Mouse (Mus musculus) limb, embryonic 12.5 days (tissue): ENCODE data around the gene Slc13a1. TPM values are rescaled to one million over a fixed set of nuclear protein-coding genes. Genes with fewer than 3 reads are reported as not detected.

Source experiments
- ATAC-seq: fragments of 200-750 bp; cut with Nextera tagmentation; 2 replicates; pipeline ENCODE4 v1.8.0; 2017; ENCODE audit warnings: low read depth, moderate TSS enrichment; ENCODE audit not compliant: insufficient number of reproducible peaks, insufficient read depth, low FRiP score, low TSS enrichment
- H3K27ac ChIP-seq: fragments of 300-500 bp; sonication (generic); 2 replicates; pipeline ENCODE4 v1.5.1; 2016; ENCODE audit warnings: mild to moderate bottlenecking, moderate library complexity
- H3K27me3 ChIP-seq: fragments of 300-500 bp; sonication (generic); 2 replicates; pipeline ENCODE4 v1.6.1; 2016; ENCODE audit warnings: mild to moderate bottlenecking, moderate library complexity
- H3K36me3 ChIP-seq: fragments of 300-500 bp; sonication (generic); 2 replicates; pipeline ENCODE4 v1.6.1; 2016; ENCODE audit warnings: mild to moderate bottlenecking, moderate library complexity
- H3K4me1 ChIP-seq: fragments of 300-500 bp; sonication (generic); replicated peaks from 2 replicates; pipeline ENCODE4 v1.6.1; 2016
- H3K4me2 ChIP-seq: fragments of 300-500 bp; sonication (generic); 2 replicates; pipeline ENCODE4 v1.6.1; 2016; ENCODE audit warnings: mild to moderate bottlenecking, moderate library complexity
- H3K4me3 ChIP-seq: fragments of 300-500 bp; sonication (generic); replicated peaks from 2 replicates; pipeline ENCODE4 v1.5.1; 2016; ENCODE audit warnings: mild to moderate bottlenecking
- H3K9ac ChIP-seq: fragments of 300-500 bp; sonication (generic); replicated peaks from 2 replicates; pipeline ENCODE4 v1.6.1; 2016; ENCODE audit warnings: mild to moderate bottlenecking, moderate library complexity
- H3K9me3 ChIP-seq: fragments of 300-500 bp; sonication (generic); 2 replicates; pipeline ENCODE4 v1.6.1; 2016; ENCODE audit warnings: mild to moderate bottlenecking, moderate library complexity
- WGBS: fragments of 180-500 bp; shearing (Covaris S2); methylation state at CpG from one replicate; pipeline ENCODE4 v1.1.7; 2016; 5-methylcytosine and 5-hydroxymethylcytosine counted together
- polyA plus RNA-seq: library from polyadenylated mRNA; unstranded; fragments of >200 nt; fragmentation: Nextera tagmentation; extraction: Ambion mirVana; gene quantifications from 2 replicates; pipeline ENCODE4 v1.2.1, GENCODE M21; 2016

The Slc13a1 gene
- polyA plus RNA-seq, 1 experiment from 2014 or later, result not detected

DNA sequence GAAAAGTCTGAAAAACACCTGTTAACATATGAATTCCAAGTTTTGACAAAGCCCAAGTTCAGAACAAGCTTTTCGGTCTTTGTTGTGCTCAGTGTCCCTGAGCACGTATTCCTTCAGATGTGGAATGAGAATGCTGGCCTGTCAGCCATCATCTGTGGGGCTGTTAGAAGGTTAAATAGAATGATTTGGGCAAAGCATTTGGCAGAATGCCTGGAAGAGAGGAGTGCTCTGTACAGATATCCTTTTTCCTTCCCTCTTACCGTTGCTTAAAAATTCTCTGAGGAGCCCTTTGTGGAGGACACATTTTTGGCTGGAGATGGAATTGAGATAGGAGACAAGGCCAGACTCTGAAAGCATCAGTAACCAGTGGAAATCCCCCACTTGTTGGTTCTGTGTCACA, 2.6 kb downstream of the Slc13a1 start:
- Histone ChIP-seq H3K27me3 (no peaks in the 10 kb centered on the region), H3K4me3 (no peak overlapping the region), H3K36me3 (no peaks in the 10 kb centered on the region), H3K9me3 (no peaks in the 10 kb centered on the region), H3K4me1 (no peaks in the 10 kb centered on the region), H3K27ac (no peak overlapping the region), H3K4me2 (no peak overlapping the region), H3K9ac (no peak overlapping the region)
- 71% methylated on average over 3 of the region's 3 CpGs for WGBS
- ATAC-seq, result no peak

DNA sequence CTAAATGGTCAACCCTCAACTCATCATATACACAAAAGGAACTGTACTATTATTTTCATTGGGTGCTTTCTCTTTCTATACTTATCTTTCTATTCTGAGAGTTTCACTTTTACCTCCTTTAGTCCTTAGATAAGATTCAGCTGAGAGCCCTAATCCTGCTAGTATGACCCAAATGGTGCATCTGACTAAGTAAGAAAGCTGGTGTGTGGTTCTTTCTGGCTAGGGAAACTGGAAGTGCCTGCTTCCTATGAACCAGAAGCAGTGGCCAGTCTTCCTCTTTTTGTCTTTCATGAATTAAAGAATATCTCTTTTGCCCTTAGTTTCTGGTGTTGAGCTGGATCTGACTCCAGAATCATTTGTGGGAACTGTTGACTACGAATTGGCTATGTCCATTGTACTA, 8.1 kb downstream of the Slc13a1 start:
- no peaks in the 10 kb centered on the region for H3K27me3 ChIP-seq
- no peaks in the 10 kb centered on the region for H3K4me1 ChIP-seq
- H3K4me2 ChIP-seq, result no peak overlapping the region
- no peak for ATAC-seq
- no peaks in the 10 kb centered on the region for H3K9me3 ChIP-seq
- no peak overlapping the region for H3K9ac ChIP-seq
- H3K27ac ChIP-seq, result no peak overlapping the region
- no peaks in the 10 kb centered on the region for H3K36me3 ChIP-seq
- H3K4me3 ChIP-seq, result no peak overlapping the region
- WGBS, result 75% methylated on average over 1 of the region's 1 CpGs

DNA sequence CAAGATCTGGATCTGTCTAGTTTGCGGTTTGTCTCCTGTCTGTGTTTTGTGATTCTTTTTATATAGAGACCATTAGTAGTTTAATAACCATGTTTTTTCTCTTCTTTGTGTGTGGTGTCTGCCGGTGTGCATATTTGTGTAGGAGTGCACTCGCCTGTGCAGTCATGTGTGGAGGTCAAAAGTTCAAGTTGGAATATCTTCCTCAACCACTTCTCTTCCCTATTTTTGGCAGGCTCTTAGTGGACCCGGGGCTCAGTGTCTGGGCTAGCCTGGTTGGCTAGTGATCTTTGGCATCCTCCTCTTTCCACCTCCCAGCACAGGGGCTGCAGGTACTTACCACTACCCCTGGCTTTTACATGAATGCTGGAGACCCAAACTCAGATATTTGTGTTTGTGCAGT, 13.0 kb downstream of the Slc13a1 start:
- WGBS, result 91% methylated on average over 4 of the region's 4 CpGs
- no peak overlapping the region for H3K9ac ChIP-seq
- no peak for ATAC-seq
- H3K27ac ChIP-seq, result no peak overlapping the region
- no peak overlapping the region for H3K4me3 ChIP-seq
- H3K4me1 ChIP-seq, result no peaks in the 10 kb centered on the region
- no peaks in the 10 kb centered on the region for H3K36me3 ChIP-seq
- H3K4me2 ChIP-seq, result no peak overlapping the region
- H3K27me3 ChIP-seq, result no peaks in the 10 kb centered on the region
- no peaks in the 10 kb centered on the region for H3K9me3 ChIP-seq

- H3K4me1 ChIP-seq, result no peaks in the 10 kb centered on the region
- ATAC-seq, result no peak
- H3K9ac ChIP-seq, result no peak overlapping the region
- H3K4me3 ChIP-seq, result no peak overlapping the region
- no peaks in the 10 kb centered on the region for H3K9me3 ChIP-seq
- H3K36me3 ChIP-seq, result no peaks in the 10 kb centered on the region
- WGBS, result 91% methylated on average over 4 of the region's 4 CpGs
- H3K27me3 ChIP-seq, result no peaks in the 10 kb centered on the region; the same call in 1 of the 2 replicates
- H3K27ac ChIP-seq, result no peak overlapping the region
- no peak overlapping the region for H3K4me2 ChIP-seq
Measured at GRCm38 (mm10) chr6:24132951-24133350, 34.9 kb downstream of the Slc13a1 start.

DNA sequence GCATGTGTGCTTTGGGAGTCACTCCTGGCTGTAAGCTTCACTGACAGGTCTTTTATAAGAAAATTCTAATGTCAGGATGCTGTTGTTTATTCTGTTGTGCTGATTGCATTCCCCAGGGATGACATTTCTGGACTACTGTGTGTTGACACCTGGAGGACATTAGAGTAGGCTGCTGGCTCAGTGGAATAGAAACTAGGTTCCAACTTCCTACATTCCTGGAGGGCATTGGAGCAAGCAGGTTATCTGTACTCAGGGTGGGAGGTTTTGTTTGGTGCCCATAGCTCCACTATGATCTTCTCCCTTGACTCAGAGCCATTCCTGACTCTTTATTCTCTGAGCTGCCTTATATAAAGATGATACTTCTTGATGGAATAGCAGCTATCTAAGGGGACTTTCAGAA, 45.3 kb downstream of the Slc13a1 start:
- H3K4me2 ChIP-seq, result no peak overlapping the region
- no peaks in the 10 kb centered on the region for H3K36me3 ChIP-seq
- H3K27ac ChIP-seq, result no peak overlapping the region
- H3K4me1 ChIP-seq, result no peaks in the 10 kb centered on the region
- no peaks in the 10 kb centered on the region for H3K9me3 ChIP-seq
- H3K9ac ChIP-seq, result no peak overlapping the region
- no peaks in the 10 kb centered on the region for H3K27me3 ChIP-seq
- H3K4me3 ChIP-seq, result no peak overlapping the region
- ATAC-seq, result no peak

DNA sequence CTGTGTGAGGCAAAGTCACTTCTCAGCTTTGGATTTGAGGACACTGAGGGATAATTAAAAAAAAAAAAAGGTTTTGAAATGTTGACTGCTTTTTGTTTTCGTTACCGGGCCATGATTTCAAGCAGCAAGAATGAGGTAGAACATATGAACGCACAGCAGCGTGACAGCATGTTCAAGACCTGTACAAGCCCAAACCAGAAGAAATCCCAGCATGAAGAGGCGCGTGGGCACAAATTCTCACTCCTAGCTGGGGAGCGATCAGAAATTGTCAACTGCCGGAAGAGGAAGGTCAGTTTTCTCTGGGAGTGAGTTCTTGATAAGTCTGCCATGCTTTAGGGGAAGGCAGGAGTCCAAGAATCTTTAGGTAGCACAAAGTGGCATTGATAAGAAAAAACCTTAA, 56.3 kb downstream of the Slc13a1 start:
- no peak overlapping the region for H3K4me3 ChIP-seq
- no peaks in the 10 kb centered on the region for H3K36me3 ChIP-seq
- H3K27ac ChIP-seq, result no peak overlapping the region
- H3K9me3 ChIP-seq, result no peaks in the 10 kb centered on the region
- no peak overlapping the region for H3K9ac ChIP-seq
- H3K4me2 ChIP-seq, result no peak overlapping the region
- no peaks in the 10 kb centered on the region for H3K27me3 ChIP-seq
- WGBS, result 92% methylated on average over 8 of the region's 8 CpGs
- no peak for ATAC-seq
- H3K4me1 ChIP-seq, result no peaks in the 10 kb centered on the region

DNA sequence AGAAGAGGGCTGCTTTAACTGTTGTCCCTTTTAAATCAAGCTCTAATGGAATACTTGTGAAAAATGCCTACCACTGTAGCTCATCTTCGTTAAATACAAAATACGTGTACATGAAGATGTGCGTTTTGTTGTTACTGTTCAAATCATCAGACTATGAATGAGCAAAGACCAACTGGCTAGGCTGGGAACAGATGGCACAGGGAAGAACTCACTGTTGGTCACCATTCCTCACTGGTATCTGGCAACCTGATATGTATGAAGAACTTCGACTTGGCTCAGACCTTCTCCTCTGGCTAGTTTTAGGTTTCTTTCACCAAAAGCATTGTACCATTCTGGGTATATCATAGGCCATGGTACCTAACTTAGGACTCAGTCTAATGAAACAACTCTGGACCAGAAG, 59.4 kb downstream of the Slc13a1 start:
- Histone ChIP-seq H3K4me2 (no peak overlapping the region), H3K9me3 (no peaks in the 10 kb centered on the region), H3K27me3 (no peaks in the 10 kb centered on the region), H3K36me3 (no peaks in the 10 kb centered on the region), H3K4me3 (no peak overlapping the region), H3K27ac (no peak overlapping the region), H3K4me1 (no peaks in the 10 kb centered on the region), H3K9ac (no peak overlapping the region)
- WGBS, result 92% methylated on average over 4 of the region's 4 CpGs
- ATAC-seq, result no peak

GRCm38 (mm10) chr6:24106157-24106556, 61.7 kb downstream of the Slc13a1 start:
- Histone ChIP-seq H3K4me3 (no peak overlapping the region), H3K4me1 (no peaks in the 10 kb centered on the region), H3K27ac (no peak overlapping the region), H3K9me3 (no peaks in the 10 kb centered on the region), H3K4me2 (no peak overlapping the region), H3K36me3 (no peaks in the 10 kb centered on the region), H3K27me3 (no peaks in the 10 kb centered on the region), H3K9ac (no peak overlapping the region)
- no peak for ATAC-seq
- WGBS, result 65% methylated on average over 3 of the region's 3 CpGs

GRCm38 (mm10) chr6:24105681-24106080, 62.2 kb downstream of the Slc13a1 start:
- H3K27me3 ChIP-seq, result no peaks in the 10 kb centered on the region
- no peak for ATAC-seq

GRCm38 (mm10) chr6:24101281-24101680, 66.6 kb downstream of the Slc13a1 start:
- Histone ChIP-seq H3K4me3 (no peak overlapping the region), H3K4me1 (no peaks in the 10 kb centered on the region), H3K36me3 (no peaks in the 10 kb centered on the region), H3K9ac (no peak overlapping the region), H3K9me3 (no peaks in the 10 kb centered on the region), H3K27me3 (no peaks in the 10 kb centered on the region), H3K4me2 (no peak overlapping the region), H3K27ac (no peak overlapping the region)
- no peak for ATAC-seq
- 87% methylated on average over 1 of the region's 1 CpGs for WGBS

More at GRCm38 (mm10) chr6:24105681-24106080, 62.2 kb downstream of the Slc13a1 start:
- H3K27ac ChIP-seq, result no peak overlapping the region
- H3K9me3 ChIP-seq, result no peaks in the 10 kb centered on the region
- no peaks in the 10 kb centered on the region for H3K36me3 ChIP-seq
- H3K4me3 ChIP-seq, result no peak overlapping the region
- no peak overlapping the region for H3K4me2 ChIP-seq
- no peaks in the 10 kb centered on the region for H3K4me1 ChIP-seq
- H3K9ac ChIP-seq, result no peak overlapping the region
- WGBS, result 77% methylated on average over 5 of the region's 5 CpGs

DNA sequence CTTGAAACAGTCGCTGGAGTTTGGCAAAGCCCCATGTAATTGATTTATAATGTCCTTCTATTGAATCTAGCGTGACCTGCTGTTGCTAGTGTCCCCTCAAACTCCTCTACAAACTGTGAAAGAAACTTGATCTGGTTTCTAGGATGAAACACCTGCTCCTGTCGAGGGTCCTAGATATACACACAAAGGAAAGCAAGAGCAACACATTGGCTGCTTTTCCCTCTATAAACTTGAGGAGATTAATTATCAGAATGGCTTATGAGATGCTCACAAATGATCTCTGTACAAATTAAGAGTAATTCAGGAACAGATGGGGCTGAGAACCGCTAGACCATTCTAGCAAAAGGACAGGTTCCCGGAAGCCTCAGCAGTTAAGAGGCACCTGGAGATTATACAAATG, 67.2 kb downstream of the Slc13a1 start:
- Histone ChIP-seq H3K9ac (no peak overlapping the region), H3K4me3 (no peak overlapping the region), H3K27me3 (no peaks in the 10 kb centered on the region), H3K9me3 (no peaks in the 10 kb centered on the region), H3K4me1 (no peaks in the 10 kb centered on the region), H3K36me3 (no peaks in the 10 kb centered on the region), H3K27ac (no peak overlapping the region), H3K4me2 (no peak overlapping the region)
- WGBS, result 60% methylated on average over 5 of the region's 5 CpGs
- ATAC-seq, result no peak

DNA sequence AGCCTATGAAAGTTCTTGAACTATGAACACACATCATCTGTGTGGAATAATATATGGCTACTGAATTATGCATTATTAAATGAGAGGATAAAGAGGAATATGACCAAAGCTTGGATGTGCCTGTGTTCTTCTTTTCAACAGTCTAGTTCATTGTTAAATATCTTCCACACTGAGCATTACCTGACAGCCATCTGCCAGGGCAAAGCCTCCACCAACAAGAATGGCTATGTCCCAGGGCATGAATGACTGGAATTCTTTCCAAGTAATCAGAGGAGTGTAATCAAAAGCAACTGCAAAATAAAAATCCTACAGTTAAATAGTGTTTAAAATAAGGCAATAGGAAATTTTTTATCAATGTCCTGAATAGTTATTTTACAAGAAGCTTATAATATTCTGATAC, 70.5 kb downstream of the Slc13a1 start:
- Histone ChIP-seq H3K4me2 (no peak overlapping the region), H3K4me1 (no peaks in the 10 kb centered on the region), H3K9me3 (no peaks in the 10 kb centered on the region), H3K9ac (no peak overlapping the region), H3K27ac (no peak overlapping the region), H3K4me3 (no peak overlapping the region), H3K27me3 (no peaks in the 10 kb centered on the region), H3K36me3 (no peaks in the 10 kb centered on the region)
- ATAC-seq, result no peak
